Mouse (Mus musculus) hindbrain, embryonic 14.5 days (tissue): ENCODE results near the gene Gm43951. TPM values are rescaled to one million over a fixed set of nuclear protein-coding genes. Genes with fewer than 3 reads are reported as not detected.
A peak's percentile ranks its signal among the peaks of the same experiment; 100 is the strongest.

ENCODE experiments used
- ATAC-seq: fragments of 200-750 bp; cut with Nextera tagmentation; 2 replicates; pipeline ENCODE4 v1.8.0; 2017; ENCODE audit warnings: moderate number of reproducible peaks, mild to moderate bottlenecking, moderate TSS enrichment, moderate library complexity; ENCODE audit not compliant: low FRiP score
- DNase-seq: peaks from one replicate; pipeline ENCODE4 v3.0.0-alpha.2; 2015; ENCODE audit warnings: low spot score
- H3K27ac ChIP-seq: fragments of 300-500 bp; sonication (generic); 2 replicates; pipeline ENCODE4 v1.5.1; 2014; ENCODE audit warnings: mild to moderate bottlenecking, moderate library complexity
- H3K27me3 ChIP-seq: fragments of 300-500 bp; sonication (generic); 2 replicates; pipeline ENCODE4 v1.6.1; 2014; ENCODE audit warnings: mild to moderate bottlenecking, low read length, mixed read lengths; ENCODE audit not compliant: control insufficient read depth, insufficient read depth
- H3K36me3 ChIP-seq: fragments of 300-500 bp; sonication (generic); replicated peaks from 2 replicates; pipeline ENCODE4 v1.6.1; 2014; ENCODE audit not compliant: control insufficient read depth, insufficient read depth
- H3K4me1 ChIP-seq: fragments of 300-500 bp; sonication (generic); replicated peaks from 2 replicates; pipeline ENCODE4 v1.6.1; 2014; ENCODE audit warnings: antibody characterized with exemption, low read length, mixed read lengths; ENCODE audit not compliant: control insufficient read depth, insufficient read depth
- H3K4me2 ChIP-seq: fragments of 300-500 bp; sonication (generic); replicated peaks from 2 replicates; pipeline ENCODE4 v1.6.1; 2014; ENCODE audit warnings: mild to moderate bottlenecking, moderate library complexity
- H3K4me3 ChIP-seq: fragments of 300-500 bp; sonication (generic); replicated peaks from 2 replicates; pipeline ENCODE4 v1.5.1; 2014; ENCODE audit warnings: mild to moderate bottlenecking, low read length
- H3K9ac ChIP-seq: fragments of 300-500 bp; sonication (generic); 2 replicates; pipeline ENCODE4 v1.6.1; 2014
- H3K9me3 ChIP-seq: fragments of 300-500 bp; sonication (generic); 2 replicates; pipeline ENCODE4 v1.6.1; 2016; ENCODE audit warnings: low read length; ENCODE audit not compliant: control insufficient read depth
- WGBS: fragments of 180-500 bp; shearing (Covaris S2); extraction: QIAGEN DNeasy Blood & Tissue Kit; methylation state at CpG from one replicate; pipeline ENCODE4 v1.1.7; 2014; 5-methylcytosine and 5-hydroxymethylcytosine counted together
- polyA plus RNA-seq: library from polyadenylated mRNA; unstranded; fragments of >200 nt; fragmentation: Nextera tagmentation; extraction: Ambion mirVana; gene quantifications from 2 replicates; pipeline ENCODE4 v1.2.1, GENCODE M21; 2014

Gm43951 gene
- polyA plus RNA-seq = 0.25 and 0.40 TPM in 2 replicates

- Histone ChIP-seq H3K4me3 (peak within 1 kb of the TSS; percentile 91), H3K4me1 (peaks cover 14% of the 10 kb centered on the region), H3K4me2 (peak within 1 kb of the TSS; percentile 77), H3K36me3 (peaks cover 36% of the 10 kb centered on the region), H3K9me3 (no peaks in the 10 kb centered on the region), H3K27me3 (no peaks in the 10 kb centered on the region), H3K27ac (peak within 1 kb of the TSS; percentile 76), H3K9ac (peak within 1 kb of the TSS; percentile 92)
- DNase-seq (no peak), ATAC-seq (peak; percentile 52)
- 1% methylated on average over 43 of the region's 43 CpGs for WGBS
These were observed at the start of gene Gm43951 for GRCm38 (mm10) chr11:72206341-72207203. Gene Gm43951, minus strand, starts transcription at chr11:72206840.

- Histone ChIP-seq H3K9ac (no peak overlapping the region), H3K4me2 (no peak overlapping the region), H3K27me3 (no peaks in the 10 kb centered on the region), H3K4me3 (no peak overlapping the region), H3K9me3 (no peaks in the 10 kb centered on the region), H3K36me3 (no peaks in the 10 kb centered on the region), H3K27ac (no peak overlapping the region), H3K4me1 (no peaks in the 10 kb centered on the region)
- ATAC-seq = no peak
- 85% methylated on average over 2 of the region's 2 CpGs for WGBS
- no peak for DNase-seq
These were observed 49.8 kb upstream of the Gm43951 start for GRCm38 (mm10) chr11:72256441-72256840.

DNA sequence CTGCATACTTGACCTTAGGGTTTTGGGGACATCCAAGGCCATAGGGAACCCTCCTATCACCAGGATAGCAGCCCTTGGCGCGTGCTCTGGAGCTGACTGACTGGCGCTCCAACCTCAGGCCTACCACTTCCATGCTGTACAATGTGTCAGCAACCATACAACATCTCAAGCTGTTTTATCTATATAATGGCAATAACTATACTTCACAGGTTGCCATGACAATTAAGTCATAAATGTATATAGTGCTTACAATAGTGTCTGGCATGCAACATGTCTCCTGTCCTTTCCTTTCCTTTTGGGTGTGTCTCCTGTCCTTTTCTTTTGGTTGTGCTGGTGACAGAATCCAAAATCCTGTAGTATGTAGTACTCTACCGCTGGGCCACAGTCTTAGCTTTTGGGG lies 49.0 kb upstream of the Gm43951 start:
- H3K4me1 ChIP-seq = no peaks in the 10 kb centered on the region
- H3K4me2 ChIP-seq = no peak overlapping the region
- no peaks in the 10 kb centered on the region for H3K27me3 ChIP-seq
- H3K4me3 ChIP-seq = no peak overlapping the region
- no peak for ATAC-seq
- H3K9me3 ChIP-seq = no peaks in the 10 kb centered on the region
- no peak overlapping the region for H3K9ac ChIP-seq
- 96% methylated on average over 4 of the region's 4 CpGs for WGBS
- no peak for DNase-seq
- no peak overlapping the region for H3K27ac ChIP-seq
- no peaks in the 10 kb centered on the region for H3K36me3 ChIP-seq

DNA sequence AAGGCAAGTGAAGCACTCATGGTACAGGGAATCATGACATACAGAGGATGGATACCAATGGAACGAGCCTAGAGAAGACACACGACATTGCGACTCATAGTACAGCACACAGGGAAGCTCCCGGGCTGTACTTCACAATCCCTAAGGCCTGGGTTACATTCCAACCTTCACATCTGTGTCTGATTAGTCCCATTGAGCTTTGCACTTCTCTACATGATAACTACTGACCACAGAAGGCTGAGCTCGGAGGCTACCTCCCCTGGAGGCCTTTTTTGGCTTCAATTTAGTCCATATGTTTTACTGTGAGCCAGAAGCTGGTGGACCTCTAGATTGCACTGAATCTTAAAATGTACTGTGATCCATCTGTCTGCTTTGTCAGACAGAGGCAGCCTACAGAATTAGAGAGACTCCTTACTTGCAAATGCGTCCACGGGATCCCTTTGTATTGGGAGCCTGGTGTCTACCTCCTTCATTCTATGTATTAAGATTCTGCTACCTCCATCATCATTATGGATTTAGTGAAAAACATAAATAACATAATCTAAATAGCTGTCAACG lies 38.6 kb upstream of the Gm43951 start:
- H3K36me3 ChIP-seq = no peaks in the 10 kb centered on the region
- ATAC-seq = no peak
- H3K4me3 ChIP-seq = no peak overlapping the region
- no peak for DNase-seq
- H3K27me3 ChIP-seq = no peaks in the 10 kb centered on the region
- H3K4me1 ChIP-seq = no peaks in the 10 kb centered on the region
- WGBS = 85% methylated on average over 8 of the region's 8 CpGs
- no peak overlapping the region for H3K4me2 ChIP-seq
- no peak overlapping the region for H3K9ac ChIP-seq
- no peak overlapping the region for H3K27ac ChIP-seq
- H3K9me3 ChIP-seq = no peaks in the 10 kb centered on the region

DNA sequence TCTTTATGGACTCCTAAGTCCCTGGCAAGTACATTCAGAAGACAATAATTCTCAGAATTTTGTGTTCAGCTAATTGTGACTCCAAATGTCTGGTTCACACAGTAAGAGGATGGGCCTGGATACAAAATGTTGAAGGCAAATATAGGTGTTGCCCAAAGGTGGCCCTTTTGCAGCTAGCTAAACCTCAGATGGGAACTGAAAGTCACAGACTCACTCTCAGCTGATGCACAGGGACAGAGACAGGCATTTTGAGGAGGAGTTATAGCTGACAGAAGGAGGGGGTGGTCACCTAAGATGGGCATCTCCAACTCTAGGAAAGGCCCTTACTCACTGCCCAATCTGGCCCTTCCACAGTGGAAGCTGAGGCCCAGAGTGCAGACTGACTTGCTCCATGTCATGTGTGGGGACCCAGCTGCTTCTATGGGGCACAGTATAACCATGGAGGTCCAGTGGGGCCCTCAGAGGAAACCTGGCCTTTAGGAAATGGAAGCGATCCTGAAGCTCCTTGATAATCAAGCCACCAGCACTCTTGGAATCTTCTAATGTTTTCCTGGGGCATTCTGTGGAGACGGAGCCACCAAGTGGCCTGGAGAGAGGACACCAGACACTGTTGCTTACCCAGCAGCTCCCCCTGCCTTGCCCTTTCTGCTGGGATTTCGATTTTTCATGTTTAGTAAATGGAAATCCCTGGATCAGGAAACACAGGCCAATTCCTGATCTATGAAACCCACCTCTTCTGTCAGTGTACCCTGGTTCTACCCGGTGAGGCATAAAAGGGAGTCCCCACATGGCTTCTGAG lies 33.6 kb upstream of the Gm43951 start:
- ATAC-seq (no peak), DNase-seq (no peak)
- no peak overlapping the region for H3K9ac ChIP-seq
- no peaks in the 10 kb centered on the region for H3K4me1 ChIP-seq
- no peaks in the 10 kb centered on the region for H3K9me3 ChIP-seq
- WGBS = 70% methylated on average over 4 of the region's 4 CpGs
- no peak overlapping the region for H3K4me2 ChIP-seq
- no peak overlapping the region for H3K27ac ChIP-seq
- H3K4me3 ChIP-seq = no peak overlapping the region
- H3K27me3 ChIP-seq = no peaks in the 10 kb centered on the region
- no peaks in the 10 kb centered on the region for H3K36me3 ChIP-seq

DNA sequence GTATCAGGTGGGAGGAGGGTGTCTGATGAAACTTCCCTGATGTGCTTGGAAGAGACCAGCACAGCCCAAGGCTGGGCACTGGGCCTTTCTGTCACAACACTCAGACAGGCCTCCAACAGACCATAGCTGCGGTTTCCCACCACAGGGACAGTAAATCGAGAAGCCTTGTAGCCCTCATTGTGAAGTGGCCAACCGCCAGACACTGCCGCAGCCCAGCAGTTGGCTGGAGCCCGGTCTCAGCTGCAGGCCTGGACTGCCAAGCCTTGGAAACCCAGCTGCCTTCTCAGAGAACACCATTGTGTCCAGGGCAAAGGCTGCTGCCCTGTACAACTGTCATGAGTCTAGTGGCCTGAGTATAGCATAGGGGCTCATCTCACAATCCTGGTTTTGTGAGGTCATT lies 27.4 kb upstream of the Gm43951 start:
- no peaks in the 10 kb centered on the region for H3K4me1 ChIP-seq
- H3K4me3 ChIP-seq = no peak overlapping the region
- H3K27me3 ChIP-seq = no peaks in the 10 kb centered on the region
- H3K4me2 ChIP-seq = no peak overlapping the region
- H3K36me3 ChIP-seq = no peaks in the 10 kb centered on the region
- no peak overlapping the region for H3K27ac ChIP-seq
- no peak for DNase-seq
- ATAC-seq = no peak
- no peaks in the 10 kb centered on the region for H3K9me3 ChIP-seq
- H3K9ac ChIP-seq = no peak overlapping the region
- WGBS = 79% methylated on average over 5 of the region's 5 CpGs

- no peaks in the 10 kb centered on the region for H3K27me3 ChIP-seq
- no peak overlapping the region for H3K9ac ChIP-seq
- DNase-seq = no peak
- no peaks in the 10 kb centered on the region for H3K9me3 ChIP-seq
- 100% methylated on average over 1 of the region's 1 CpGs for WGBS
- no peaks in the 10 kb centered on the region for H3K4me1 ChIP-seq
- no peaks in the 10 kb centered on the region for H3K36me3 ChIP-seq
- no peak overlapping the region for H3K4me3 ChIP-seq
- no peak overlapping the region for H3K4me2 ChIP-seq
- ATAC-seq = no peak
- no peak overlapping the region for H3K27ac ChIP-seq
These were observed 26.4 kb upstream of the Gm43951 start for GRCm38 (mm10) chr11:72232991-72233390.

- Histone ChIP-seq H3K9me3 (no peaks in the 10 kb centered on the region), H3K4me1 (no peaks in the 10 kb centered on the region), H3K4me2 (no peak overlapping the region), H3K36me3 (no peaks in the 10 kb centered on the region), H3K27me3 (no peaks in the 10 kb centered on the region), H3K4me3 (no peak overlapping the region), H3K9ac (no peak overlapping the region), H3K27ac (no peak overlapping the region)
- ATAC-seq (no peak), DNase-seq (no peak)
- 87% methylated on average over 7 of the region's 7 CpGs for WGBS
These were observed 25.4 kb upstream of the Gm43951 start for GRCm38 (mm10) chr11:72232068-72232467.

DNA sequence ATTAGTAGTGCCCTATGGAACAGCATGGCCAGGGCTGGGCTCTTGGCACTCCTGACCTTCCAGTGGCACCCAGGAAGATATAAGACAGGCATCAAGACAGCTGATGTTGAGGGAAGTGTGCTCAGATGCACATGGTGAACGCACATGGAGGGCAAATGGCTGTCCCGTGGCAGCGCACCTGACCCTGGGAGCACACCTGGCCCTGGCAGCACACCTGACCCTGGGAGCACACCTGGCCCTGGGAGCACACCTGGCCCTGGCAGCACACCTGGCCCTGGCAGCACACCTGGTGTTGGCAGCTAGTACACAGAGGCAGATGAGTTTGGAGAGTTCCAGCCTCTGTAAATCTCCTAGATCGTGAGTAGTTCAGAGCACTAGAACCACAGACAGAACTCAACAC lies 21.9 kb upstream of the Gm43951 start:
- Histone ChIP-seq H3K4me2 (no peak overlapping the region), H3K4me3 (no peak overlapping the region), H3K27ac (no peak overlapping the region), H3K27me3 (no peaks in the 10 kb centered on the region), H3K9me3 (no peaks in the 10 kb centered on the region), H3K9ac (no peak overlapping the region), H3K36me3 (no peaks in the 10 kb centered on the region), H3K4me1 (no peaks in the 10 kb centered on the region)
- 94% methylated on average over 4 of the region's 4 CpGs for WGBS
- DNase-seq (no peak), ATAC-seq (no peak)
